Mouse (Mus musculus) forebrain, embryonic 13.5 days (tissue): ENCODE results near the gene Pou2f3. TPM values are rescaled to one million over a fixed set of nuclear protein-coding genes. Genes with fewer than 3 reads are reported as not detected.

Experiments
- ATAC-seq: fragments of 200-750 bp; cut with Nextera tagmentation; 2 replicates; pipeline ENCODE4 v1.8.0; 2017
- H3K27ac ChIP-seq: fragments of 300-500 bp; sonication (generic); 2 replicates; pipeline ENCODE4 v1.5.1; 2015; ENCODE audit warnings: inconsistent platforms, mild to moderate bottlenecking, moderate library complexity
- H3K27me3 ChIP-seq: fragments of 300-500 bp; sonication (generic); 2 replicates; pipeline ENCODE4 v1.6.1; 2015; ENCODE audit warnings: mild to moderate bottlenecking, inconsistent platforms
- H3K36me3 ChIP-seq: fragments of 300-500 bp; sonication (generic); 2 replicates; pipeline ENCODE4 v1.6.1; 2015; ENCODE audit warnings: mild to moderate bottlenecking, inconsistent platforms; ENCODE audit not compliant: poor library complexity, severe bottlenecking
- H3K4me1 ChIP-seq: fragments of 300-500 bp; sonication (generic); 2 replicates; pipeline ENCODE4 v1.6.1; 2015; ENCODE audit warnings: inconsistent platforms
- H3K4me2 ChIP-seq: fragments of 300-500 bp; sonication (generic); 2 replicates; pipeline ENCODE4 v1.6.1; 2015; ENCODE audit warnings: inconsistent platforms, mild to moderate bottlenecking, moderate library complexity
- H3K4me3 ChIP-seq: fragments of 300-500 bp; sonication (generic); 2 replicates; pipeline ENCODE4 v1.5.1; 2015; ENCODE audit warnings: mild to moderate bottlenecking, inconsistent platforms
- H3K9ac ChIP-seq: fragments of 300-500 bp; sonication (generic); 2 replicates; pipeline ENCODE4 v1.6.1; 2015; ENCODE audit warnings: mild to moderate bottlenecking, inconsistent platforms
- H3K9me3 ChIP-seq: fragments of 300-500 bp; sonication (generic); replicated peaks from 2 replicates; pipeline ENCODE4 v1.6.1; 2016; ENCODE audit warnings: inconsistent platforms
- WGBS: fragments of 180-500 bp; shearing (Covaris S2); methylation state at CpG from one replicate; pipeline ENCODE4 v1.1.7; 2015; 5-methylcytosine and 5-hydroxymethylcytosine counted together
- polyA plus RNA-seq: library from polyadenylated mRNA; unstranded; fragments of >200 nt; fragmentation: Nextera tagmentation; extraction: Ambion mirVana; gene quantifications from 2 replicates; pipeline ENCODE4 v1.2.1, GENCODE M21; 2015

Gene Pou2f3
- polyA plus RNA-seq, 1 experiment from 2014 or later: not detected

DNA sequence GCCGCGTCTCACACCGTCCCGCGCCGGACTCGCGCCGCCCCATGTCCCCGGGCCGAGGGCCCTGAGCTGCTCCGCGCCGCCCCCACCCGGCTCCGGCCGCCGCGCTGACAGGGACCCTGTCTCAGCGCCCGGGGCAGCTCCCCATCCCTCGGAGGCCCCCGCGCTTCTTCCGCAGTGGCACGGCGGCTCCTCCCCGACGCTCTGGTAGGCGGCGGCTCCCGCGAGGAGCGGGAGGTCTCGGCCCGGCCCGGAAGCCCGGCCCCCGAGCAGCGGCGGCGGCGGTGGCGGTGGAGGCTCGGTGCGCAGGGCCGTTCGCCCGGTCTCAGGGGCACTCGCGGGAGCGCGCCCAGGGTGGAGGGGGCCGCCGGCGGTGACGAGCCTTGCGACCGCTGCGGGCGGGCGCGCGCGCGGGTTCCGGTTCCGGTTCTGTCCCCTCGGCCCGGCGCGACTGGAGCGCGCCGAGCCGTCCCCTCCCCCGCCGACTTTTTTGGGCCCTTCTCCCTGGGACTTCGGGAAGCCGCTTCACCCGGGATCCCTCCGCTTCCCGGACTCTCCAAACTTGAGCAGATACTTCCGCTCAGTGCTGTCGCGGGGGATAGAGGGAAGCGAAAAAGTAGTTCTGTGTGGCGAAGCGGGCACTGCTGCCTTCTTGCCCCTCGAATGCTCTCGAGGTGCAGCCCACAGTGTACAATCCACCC, 104.4 kb downstream of the Pou2f3 start:
- Histone ChIP-seq H3K9ac (peak overlapping the region; percentile 88), H3K27me3 (no peaks in the 10 kb centered on the region), H3K4me1 (peaks cover 44% of the 10 kb centered on the region), H3K4me2 (peak overlapping the region; percentile 87), H3K9me3 (no peaks in the 10 kb centered on the region), H3K4me3 (peak overlapping the region; percentile 81), H3K36me3 (peaks cover 1% of the 10 kb centered on the region; the same call in 1 of the 2 replicates), H3K27ac (peak overlapping the region; percentile 90)
- under 1% methylated on average over 49 of the region's 91 CpGs for WGBS
- ATAC-seq: peak; percentile 87

DNA sequence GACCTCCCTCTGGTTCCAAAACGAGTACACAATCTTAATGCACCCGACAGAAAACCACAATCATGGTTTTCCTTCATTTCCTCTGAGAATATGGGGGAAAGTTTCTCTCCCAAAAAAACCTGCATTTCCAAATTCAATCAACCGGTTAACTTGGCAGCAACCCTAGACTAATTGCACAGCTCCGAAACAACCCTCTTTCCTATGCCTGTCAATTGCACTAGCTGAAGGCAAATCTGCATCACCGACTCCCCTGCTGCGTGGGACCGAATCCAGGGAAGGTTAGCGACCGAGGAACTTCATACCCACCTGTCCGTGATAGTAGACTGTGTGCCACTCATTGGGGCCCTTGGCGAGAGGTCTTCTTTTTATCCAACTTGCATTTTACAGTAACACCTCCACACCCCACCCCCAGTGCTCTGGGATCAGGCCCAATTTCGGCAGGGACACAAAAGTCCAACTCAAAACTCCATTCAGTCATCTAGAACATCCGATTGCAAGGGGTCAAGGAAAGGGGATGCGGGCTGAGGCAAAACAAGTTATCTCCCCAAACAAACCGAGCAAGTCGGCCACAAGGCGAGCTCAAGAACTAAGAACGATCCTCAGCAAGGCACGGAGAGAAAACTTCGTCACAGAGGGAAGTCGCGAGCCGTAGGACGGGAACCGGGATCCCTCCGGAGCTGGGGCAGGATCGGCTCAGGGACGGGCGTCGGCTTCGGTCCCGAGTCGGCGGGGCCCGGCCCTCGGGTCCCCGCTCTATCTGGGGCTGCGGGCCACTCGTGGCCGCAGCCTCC, 105.1 kb downstream of the Pou2f3 start:
- under 1% methylated on average over 40 of the region's 40 CpGs for WGBS
- Histone ChIP-seq H3K36me3 (no peaks in the 10 kb centered on the region), H3K4me1 (peaks cover 46% of the 10 kb centered on the region), H3K27me3 (no peaks in the 10 kb centered on the region), H3K27ac (peak overlapping the region; percentile 90), H3K9ac (peak overlapping the region; percentile 88), H3K4me3 (peak overlapping the region; percentile 81), H3K9me3 (no peaks in the 10 kb centered on the region), H3K4me2 (peak overlapping the region; percentile 87)
- ATAC-seq: 0 out of 2 replicates have a peak, but pooled peaks have one; percentile 12

DNA sequence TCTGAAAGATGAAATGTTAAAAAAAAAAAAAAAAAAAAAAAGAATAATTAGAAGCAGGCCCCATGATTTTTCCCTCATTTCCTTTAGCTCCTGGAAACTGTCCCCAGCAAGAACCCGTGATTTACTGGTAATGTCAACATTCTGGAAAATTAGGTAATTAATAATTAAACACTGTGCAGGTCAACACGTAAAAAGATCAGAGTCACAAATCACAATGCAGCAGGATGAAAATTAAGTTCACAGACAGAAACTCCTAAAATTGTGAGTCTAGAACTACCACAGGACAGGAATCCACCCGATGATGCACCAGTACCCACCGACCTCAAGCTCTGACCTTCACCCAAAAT, 105.7 kb downstream of the Pou2f3 start:
- Histone ChIP-seq H3K9me3 (no peaks in the 10 kb centered on the region), H3K9ac (peak overlapping the region; percentile 88), H3K4me3 (peak overlapping the region; percentile 81), H3K4me1 (peaks cover 46% of the 10 kb centered on the region), H3K36me3 (no peaks in the 10 kb centered on the region), H3K4me2 (peak overlapping the region; percentile 87), H3K27me3 (no peaks in the 10 kb centered on the region), H3K27ac (peak overlapping the region; percentile 90; the same call in 1 of the 2 replicates)
- 4% methylated on average over 4 of the region's 4 CpGs for whole genome bisulfite sequencing
- no peak for ATAC-seq

DNA sequence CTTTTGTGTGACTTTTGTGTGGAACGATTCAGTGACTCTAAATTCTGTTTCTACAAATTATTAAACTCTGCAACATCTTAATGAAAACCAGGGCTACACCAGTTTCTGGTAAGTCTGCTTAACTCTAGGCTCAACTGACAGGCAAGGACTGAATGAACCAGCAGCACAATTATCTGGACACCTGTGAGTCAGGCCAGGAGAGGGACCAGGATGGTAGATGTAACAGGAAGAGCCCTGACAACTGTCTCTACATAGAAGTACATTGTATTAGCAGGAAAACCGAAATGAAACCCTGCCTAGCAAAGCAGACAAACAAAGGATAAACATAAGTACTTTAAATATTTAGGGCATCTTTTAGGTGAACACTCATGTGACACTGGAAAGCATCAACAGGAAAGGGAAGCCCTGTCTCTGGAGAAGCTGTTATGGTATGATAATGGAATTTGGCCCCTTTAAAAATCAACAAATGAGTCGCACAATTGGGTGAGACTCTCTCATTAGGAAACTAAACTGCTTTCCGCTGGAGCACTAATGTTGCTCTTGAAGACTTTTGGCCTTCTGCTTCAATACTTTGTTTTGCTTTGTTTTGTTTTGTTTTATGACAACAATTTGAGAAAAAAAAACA, 106.4 kb downstream of the Pou2f3 start:
- no peaks in the 10 kb centered on the region for H3K9me3 ChIP-seq
- H3K27ac ChIP-seq: no peak overlapping the region
- peak overlapping the region; percentile 87 for H3K4me2 ChIP-seq
- H3K4me1 ChIP-seq: peaks cover 46% of the 10 kb centered on the region
- H3K36me3 ChIP-seq: no peaks in the 10 kb centered on the region
- H3K4me3 ChIP-seq: peak overlapping the region; percentile 81
- no peaks in the 10 kb centered on the region for H3K27me3 ChIP-seq
- ATAC-seq: no peak
- H3K9ac ChIP-seq: peak overlapping the region; percentile 88
- 25% methylated on average over 4 of the region's 4 CpGs for WGBS

DNA sequence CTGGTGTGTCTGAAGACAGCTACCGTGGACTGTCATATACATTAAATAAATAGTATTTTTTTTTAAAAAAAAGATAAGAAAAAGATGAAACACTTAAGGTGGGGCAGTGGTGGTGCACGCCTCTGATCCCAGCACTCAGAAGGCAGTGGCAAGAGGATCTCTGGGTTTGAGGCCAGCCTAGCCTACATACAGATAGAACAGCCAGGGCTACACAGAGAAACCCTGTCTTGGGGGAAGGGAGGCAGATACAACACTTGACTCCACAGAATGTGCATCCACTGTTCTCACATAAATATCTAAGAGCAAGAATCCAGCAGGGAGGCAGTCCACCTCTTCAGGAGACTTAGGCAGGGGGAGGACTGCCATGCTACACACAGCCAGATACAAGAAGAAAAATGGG, 107.2 kb downstream of the Pou2f3 start:
- H3K27me3 ChIP-seq: no peaks in the 10 kb centered on the region
- H3K4me3 ChIP-seq: peak overlapping the region; percentile 21
- H3K27ac ChIP-seq: no peak overlapping the region
- H3K4me2 ChIP-seq: peak overlapping the region; percentile 87
- ATAC-seq: no peak
- WGBS: 96% methylated on average over 2 of the region's 2 CpGs
- no peaks in the 10 kb centered on the region for H3K36me3 ChIP-seq
- no peak overlapping the region for H3K9ac ChIP-seq
- H3K4me1 ChIP-seq: peaks cover 46% of the 10 kb centered on the region
- H3K9me3 ChIP-seq: no peaks in the 10 kb centered on the region

DNA sequence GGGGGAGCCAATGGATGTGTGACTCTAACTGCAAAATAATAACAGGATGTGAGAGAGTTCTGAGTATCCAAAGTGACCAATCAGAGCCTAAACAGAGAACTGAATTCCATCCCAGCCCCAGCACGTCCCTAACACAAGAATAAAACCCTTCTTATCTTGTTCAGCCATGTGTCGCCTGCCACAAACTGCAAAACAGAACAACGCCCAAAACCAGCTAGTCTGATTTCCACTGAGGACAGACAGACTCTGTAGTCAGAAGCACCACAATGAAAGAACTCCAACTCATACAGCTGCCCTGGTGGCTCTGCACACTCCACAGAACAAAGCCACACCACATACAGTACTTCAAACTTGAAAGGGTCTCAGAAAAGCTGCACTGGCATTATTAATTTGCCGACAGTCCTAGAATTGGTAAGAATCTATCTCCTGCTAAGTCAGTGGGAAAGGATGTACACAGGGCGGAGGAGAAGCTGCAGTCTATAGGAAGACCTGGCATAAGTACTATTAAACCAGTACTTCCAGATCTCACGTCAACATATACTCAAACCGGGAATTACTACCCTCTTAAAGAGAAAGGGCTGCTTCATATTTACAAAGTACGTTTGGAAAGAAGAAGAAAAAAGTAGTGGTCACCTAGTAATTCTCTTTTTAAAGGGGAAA, 108.1 kb downstream of the Pou2f3 start:
- 0 out of 2 replicates have a peak overlapping the region, but pooled peaks have one; percentile 19 for H3K9ac ChIP-seq
- 66% methylated on average over 8 of the region's 8 CpGs for WGBS
- ATAC-seq: no peak
- H3K27ac ChIP-seq: no peak overlapping the region
- peaks cover 45% of the 10 kb centered on the region for H3K4me1 ChIP-seq
- no peaks in the 10 kb centered on the region for H3K9me3 ChIP-seq
- peak overlapping the region; percentile 87 for H3K4me2 ChIP-seq
- H3K36me3 ChIP-seq: no peaks in the 10 kb centered on the region
- H3K27me3 ChIP-seq: no peaks in the 10 kb centered on the region
- H3K4me3 ChIP-seq: peak overlapping the region; percentile 10; the same call in 1 of the 2 replicates

DNA sequence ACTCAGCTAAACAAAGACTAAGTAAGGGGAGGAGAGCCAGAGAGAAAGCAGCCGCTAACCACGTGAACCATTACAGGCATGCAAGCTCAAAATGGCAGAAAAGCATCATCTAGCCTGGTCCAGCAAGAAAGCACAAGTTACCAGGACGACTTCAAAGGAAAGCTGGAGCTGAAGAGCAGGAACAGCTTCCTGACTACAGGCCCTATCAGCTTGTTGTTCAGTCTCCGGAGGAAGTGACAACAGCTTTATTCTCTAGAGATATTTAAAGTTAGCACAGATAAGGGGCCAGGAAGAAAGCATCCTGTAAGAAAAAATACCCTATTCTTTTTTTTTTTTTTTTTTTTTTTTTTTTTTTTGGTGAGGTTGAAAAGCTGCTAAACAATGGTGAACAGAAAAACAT, 111.2 kb downstream of the Pou2f3 start:
- Histone ChIP-seq H3K9me3 (no peaks in the 10 kb centered on the region), H3K27me3 (no peaks in the 10 kb centered on the region), H3K4me1 (peaks cover 25% of the 10 kb centered on the region), H3K4me2 (no peak overlapping the region), H3K27ac (no peak overlapping the region), H3K9ac (no peak overlapping the region), H3K36me3 (no peaks in the 10 kb centered on the region), H3K4me3 (no peak overlapping the region)
- WGBS: 69% methylated on average over 4 of the region's 4 CpGs
- no peak for ATAC-seq

DNA sequence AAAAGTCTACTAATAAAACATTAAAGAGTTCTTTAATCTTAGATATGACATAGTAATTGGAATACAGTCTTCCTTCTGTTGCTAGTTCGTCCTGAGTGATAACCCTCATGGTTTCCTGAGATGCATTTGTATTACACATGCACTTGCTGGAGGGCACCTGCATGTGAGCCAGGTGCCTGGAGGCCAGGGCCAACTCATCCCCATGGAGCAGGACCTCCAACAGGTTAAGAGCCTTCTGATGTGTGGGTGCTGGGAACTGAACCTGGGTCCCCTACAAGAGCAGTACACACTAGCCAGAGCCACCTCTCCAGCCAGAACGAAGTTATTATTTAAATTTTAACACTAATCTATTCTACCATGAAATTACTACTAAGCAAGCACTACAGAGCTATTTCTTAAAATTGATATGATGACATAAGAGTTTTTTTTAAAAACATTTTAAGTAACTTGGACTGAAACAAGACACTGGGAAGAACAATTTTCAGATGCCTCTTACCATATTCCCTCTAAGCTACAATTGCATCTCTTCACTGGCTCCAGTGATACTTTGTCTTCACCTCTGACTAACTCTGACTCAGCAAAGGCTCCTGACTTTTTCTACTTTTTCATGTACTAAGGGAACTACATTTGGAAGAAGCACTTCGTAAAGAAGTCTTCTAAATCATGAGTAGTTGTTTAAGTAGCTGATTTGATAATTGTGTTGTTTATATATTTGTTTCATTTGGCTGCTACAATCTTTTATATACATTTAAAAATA, 112.2 kb downstream of the Pou2f3 start:
- H3K9me3 ChIP-seq: no peaks in the 10 kb centered on the region
- H3K4me2 ChIP-seq: no peak overlapping the region
- over 99% methylated on average over 3 of the region's 3 CpGs for WGBS
- no peak overlapping the region for H3K27ac ChIP-seq
- peaks cover 20% of the 10 kb centered on the region for H3K4me1 ChIP-seq
- no peaks in the 10 kb centered on the region for H3K36me3 ChIP-seq
- ATAC-seq: no peak
- H3K27me3 ChIP-seq: no peaks in the 10 kb centered on the region
- no peak overlapping the region for H3K4me3 ChIP-seq
- H3K9ac ChIP-seq: no peak overlapping the region

DNA sequence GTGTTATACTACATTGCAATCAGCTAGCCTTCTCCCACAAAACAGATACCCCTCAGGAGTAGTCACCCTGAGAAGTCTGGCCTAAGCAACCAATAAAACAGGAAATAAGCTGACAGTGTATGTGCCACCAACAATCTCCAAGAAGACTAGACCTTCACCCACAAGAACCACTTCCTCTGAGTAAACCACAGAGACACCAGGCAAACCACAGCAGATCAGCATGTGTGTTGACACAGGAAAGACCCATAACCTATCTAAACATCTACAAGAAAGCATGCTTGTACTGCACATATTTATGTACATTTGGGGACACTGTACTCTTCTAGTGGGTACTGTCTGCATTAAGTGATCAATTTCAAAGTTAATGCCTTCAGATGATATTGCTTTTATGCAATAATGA, 113.8 kb downstream of the Pou2f3 start:
- Histone ChIP-seq H3K36me3 (no peaks in the 10 kb centered on the region), H3K27ac (no peak overlapping the region)
- no peak for ATAC-seq

DNA sequence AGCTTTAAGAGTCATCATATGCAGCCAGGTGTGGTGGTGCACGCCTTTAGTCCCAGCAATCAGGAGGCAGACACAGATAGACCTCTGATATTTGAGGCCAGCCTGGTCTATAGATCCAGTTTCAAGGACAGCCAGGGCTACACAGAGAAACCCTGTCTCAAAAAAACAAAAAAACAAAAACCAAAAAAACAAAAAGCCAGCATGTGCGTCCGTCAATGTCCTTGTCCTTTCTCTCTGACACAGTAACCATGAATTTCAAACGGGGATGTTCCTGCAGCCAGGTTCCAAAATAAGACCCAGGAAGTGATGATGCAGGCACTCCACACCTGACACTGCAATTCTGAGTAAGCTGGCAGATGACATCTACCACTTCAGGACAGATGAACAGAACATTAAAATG, 115.3 kb downstream of the Pou2f3 start:
- Histone ChIP-seq H3K36me3 (no peaks in the 10 kb centered on the region), H3K4me3 (no peak overlapping the region), H3K9me3 (no peaks in the 10 kb centered on the region), H3K4me1 (peaks cover 9% of the 10 kb centered on the region), H3K4me2 (no peak overlapping the region), H3K9ac (no peak overlapping the region), H3K27me3 (no peaks in the 10 kb centered on the region), H3K27ac (no peak overlapping the region)
- ATAC-seq: no peak
- WGBS: 91% methylated on average over 4 of the region's 4 CpGs

More for the DNA sequence above, 113.8 kb downstream of the Pou2f3 start:
- no peak overlapping the region for H3K9ac ChIP-seq
- H3K9me3 ChIP-seq: no peaks in the 10 kb centered on the region
- H3K4me1 ChIP-seq: peaks cover 11% of the 10 kb centered on the region
- no peak overlapping the region for H3K4me3 ChIP-seq
- H3K4me2 ChIP-seq: no peak overlapping the region
- H3K27me3 ChIP-seq: no peaks in the 10 kb centered on the region

DNA sequence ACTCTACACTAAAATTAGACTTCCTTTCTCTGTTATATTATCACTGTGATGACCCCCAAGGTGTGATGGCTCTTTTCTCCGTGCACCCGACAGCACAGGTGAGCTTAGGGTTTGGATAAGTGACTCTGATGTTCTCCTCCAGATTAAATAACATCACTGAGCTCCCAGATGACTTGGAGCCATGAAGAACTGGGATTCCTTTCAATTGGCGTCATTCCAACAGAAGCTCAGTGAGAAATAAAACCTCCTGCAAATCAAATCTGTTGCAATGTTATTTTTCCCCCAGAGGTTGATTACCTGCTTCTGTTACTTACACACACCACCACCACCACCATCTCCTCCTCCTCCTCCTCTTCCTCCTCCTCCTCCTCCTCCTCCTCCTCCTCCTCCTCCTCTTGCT, 116.4 kb downstream of the Pou2f3 start:
- no peak overlapping the region for H3K27ac ChIP-seq
- 82% methylated on average over 3 of the region's 3 CpGs for WGBS
- H3K9me3 ChIP-seq: no peaks in the 10 kb centered on the region
- no peak overlapping the region for H3K4me3 ChIP-seq
- ATAC-seq: no peak
- H3K4me2 ChIP-seq: no peak overlapping the region
- no peak overlapping the region for H3K9ac ChIP-seq
- no peaks in the 10 kb centered on the region for H3K36me3 ChIP-seq
- no peaks in the 10 kb centered on the region for H3K27me3 ChIP-seq
- peaks cover 12% of the 10 kb centered on the region for H3K4me1 ChIP-seq
